Mouse (Mus musculus) G1E (cell line): Measurements from ENCODE around the gene Irs4. TPM values are rescaled to one million over a fixed set of nuclear protein-coding genes. Genes with fewer than 3 reads are reported as not detected.

ENCODE experiments used
- ATAC-seq: 2 replicates; pipeline ENCODE4 v1.8.0; 2016; ENCODE audit warnings: mild to moderate bottlenecking; ENCODE audit not compliant: insufficient number of reproducible peaks, poor library complexity, low FRiP score, severe bottlenecking; ENCODE audit errors: extremely low read depth
- DNase-seq: peaks from one replicate; pipeline ENCODE4 v3.0.0; 2012; ENCODE audit warnings: low spot score
- H3K27me3 ChIP-seq: 2 replicates; pipeline ENCODE4 v1.6.1; 2012; ENCODE audit warnings: mild to moderate bottlenecking, low read length, inconsistent platforms; ENCODE audit not compliant: insufficient read depth
- H3K36me3 ChIP-seq: replicated peaks from 2 replicates; pipeline ENCODE3; 2012; ENCODE audit warnings: mild to moderate bottlenecking, inconsistent platforms
- H3K4me1 ChIP-seq: 2 replicates; pipeline ENCODE4 v1.6.1; 2012; ENCODE audit warnings: low read depth, low read length, inconsistent platforms, mixed read lengths; ENCODE audit not compliant: insufficient read depth
- H3K4me3 ChIP-seq: 2 replicates; pipeline ENCODE4 v1.5.1; 2012; ENCODE audit warnings: low read depth, mild to moderate bottlenecking, inconsistent platforms, low read length, moderate library complexity, mixed read lengths
- H3K9me3 ChIP-seq: replicated peaks from 2 replicates; pipeline ENCODE4 v1.6.1; 2012; ENCODE audit warnings: inconsistent platforms
- CTCF ChIP-seq: IDR thresholded peaks from 2 replicates; pipeline ENCODE4 v1.5.1; 2012; ENCODE audit warnings: low read depth, low read length, inconsistent platforms, mixed read lengths
- GATA1 ChIP-seq: IDR thresholded peaks from 2 replicates; pipeline ENCODE4 v1.6.1; 2012; ENCODE audit warnings: borderline replicate concordance, low read length, inconsistent platforms, mixed read lengths
- GATA2 ChIP-seq: IDR thresholded peaks from 2 replicates; pipeline ENCODE4 v1.6.1; 2012; ENCODE audit warnings: low read depth, low read length, inconsistent platforms, borderline replicate concordance
- POLR2AphosphoS5 ChIP-seq: IDR thresholded peaks from 2 replicates; pipeline ENCODE4 v1.6.1; 2012; ENCODE audit warnings: low read depth, low read length, inconsistent platforms; ENCODE audit not compliant: insufficient replicate concordance
- TAL1 ChIP-seq: conservative IDR thresholded peaks from 2 replicates; pipeline ENCODE4 v1.6.1; 2012; ENCODE audit warnings: low read depth, low read length, inconsistent platforms, mixed read lengths
- polyA plus RNA-seq: library from polyadenylated mRNA; stranded (reverse); fragments of >175 nt; gene quantifications from 2 replicates; pipeline ENCODE4 v1.2.3, GENCODE M21; 2012
- total RNA-seq, 2 experiments: library from RNA; stranded (forward) in 1 of 2; stranded (reverse) in 1 of 2; fragments of 200-1000 nt in 1 of 2; fragments of >200 nt in 1 of 2; fragmentation: Nextera tagmentation in 1 of 2; gene quantifications; 2 replicates each; pipeline ENCODE4 v1.2.3; 2014 to 2017

Gene Irs4
- total RNA-seq (2014; fragmentation: Nextera tagmentation) (not detected in 2 replicates), total RNA-seq (2017) (under 0.01 TPM in 1 of 2 replicates, not detected in the other), polyA plus RNA-seq (not detected in 2 replicates)

DNA sequence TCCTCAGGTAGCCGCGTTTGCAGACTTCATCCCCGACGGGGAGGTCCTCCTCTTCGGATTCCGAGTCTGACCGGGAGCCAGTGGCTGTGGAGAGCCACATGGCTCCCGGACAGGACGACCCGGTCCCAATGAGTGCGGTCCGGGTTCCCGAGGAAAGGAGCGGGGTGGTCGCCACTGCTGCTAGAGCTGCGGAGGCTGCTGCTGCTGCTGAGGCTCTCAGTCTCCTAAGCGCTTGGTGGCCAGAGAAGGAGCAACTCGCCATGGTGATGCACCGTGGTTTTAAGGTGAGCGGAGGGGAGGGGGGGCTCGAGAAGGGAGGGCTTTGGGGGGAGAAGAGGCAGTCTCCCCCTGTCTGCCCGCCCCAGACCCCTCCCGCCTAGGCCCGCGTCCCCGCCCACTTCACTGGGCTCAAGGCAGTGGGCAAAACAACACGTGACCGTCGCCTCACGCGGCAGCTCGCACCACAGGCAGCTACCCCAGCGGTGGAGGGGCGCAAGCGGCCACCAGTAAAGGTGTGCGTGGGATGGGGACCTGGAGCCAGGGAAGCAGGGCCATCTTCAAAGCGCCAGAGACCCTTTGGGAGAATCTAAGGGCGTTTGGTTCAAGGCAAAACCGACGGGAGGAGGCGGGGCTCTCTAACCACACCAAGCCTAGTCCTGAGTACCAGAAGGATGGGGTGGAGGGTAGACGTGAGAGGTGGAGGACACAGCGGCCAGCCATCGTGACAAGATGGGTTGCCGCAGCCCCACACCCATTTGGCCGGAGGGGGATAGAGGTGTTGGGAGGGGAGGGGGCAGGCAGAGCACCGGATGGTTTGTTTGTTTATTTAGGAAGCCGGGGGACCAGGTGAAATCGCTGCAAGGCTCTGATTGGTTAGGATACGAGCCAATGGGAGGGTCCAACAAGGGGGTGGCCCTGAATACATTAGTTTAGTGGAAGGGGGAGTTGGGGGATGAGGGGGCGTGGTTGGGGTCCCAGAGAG lies at the start of gene Irs4:
Gene Irs4 (minus strand): TSS at position 327 of the 982 bp plus-strand sequence.
- H3K4me3 ChIP-seq = no peak within 1 kb of the TSS
- DNase-seq = no peak

DNA sequence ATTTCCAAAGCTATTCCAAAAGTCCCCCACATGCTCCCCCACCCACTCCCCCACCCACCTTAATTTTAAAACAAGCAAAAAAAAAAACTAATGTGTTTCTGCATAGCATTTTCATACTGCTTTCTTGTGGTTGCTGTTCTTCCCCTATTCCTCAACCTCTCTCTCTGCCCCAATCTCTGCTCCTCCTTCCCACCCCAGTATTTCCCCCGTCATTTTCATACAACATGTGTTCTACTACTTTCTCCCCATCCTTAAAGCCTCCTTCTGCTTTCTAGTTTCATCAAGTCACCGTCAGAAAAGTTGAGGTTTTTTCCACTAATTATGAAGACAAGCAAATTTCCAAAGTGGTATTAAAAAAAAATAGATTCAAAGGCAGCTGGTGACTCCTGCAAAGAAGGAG lies 25.3 kb upstream of the Irs4 start:
- DNase-seq (no peak), ATAC-seq (no peak)
- Histone ChIP-seq H3K9me3 (no peaks in the 10 kb centered on the region), H3K36me3 (no peaks in the 10 kb centered on the region), H3K4me3 (no peak overlapping the region), H3K27me3 (no peaks in the 10 kb centered on the region), H3K4me1 (no peaks in the 10 kb centered on the region)
- no peak for TF ChIP-seq CTCF
- TF ChIP-seq GATA2 = no peak

More for the DNA sequence above, at the start of gene Irs4:
- H3K4me1 ChIP-seq = no peaks in the 10 kb centered on the region
- H3K27me3 ChIP-seq = peaks cover 5% of the 10 kb centered on the region; the same call in 1 of the 2 replicates
- H3K36me3 ChIP-seq = no peaks in the 10 kb centered on the region
- no peak for ATAC-seq
- TF ChIP-seq CTCF = no peak
- TF ChIP-seq GATA2 = no peak
- TF ChIP-seq TAL1 = no peak
- H3K9me3 ChIP-seq = no peaks in the 10 kb centered on the region

DNA sequence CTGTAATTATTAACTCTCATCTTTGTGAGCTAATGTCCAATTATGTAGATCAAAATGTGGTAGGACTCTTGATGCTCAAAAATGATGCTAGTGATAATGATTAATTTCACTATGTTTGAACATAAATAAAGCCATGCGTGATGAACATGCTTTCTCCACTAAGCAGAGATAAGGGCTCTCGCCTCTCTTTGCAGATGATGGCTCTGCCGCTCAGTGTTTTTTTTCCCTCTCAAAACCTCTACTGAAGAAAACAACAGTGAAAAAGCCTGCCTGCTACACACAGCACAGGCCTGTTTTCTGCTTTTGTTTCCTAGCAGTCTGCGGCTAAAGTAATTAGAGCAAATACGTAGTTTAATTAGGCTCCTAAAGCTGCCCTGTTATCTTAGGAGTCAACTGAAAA lies 4.5 kb upstream of the Irs4 start:
- ATAC-seq (no peak), DNase-seq (no peak)
- Histone ChIP-seq H3K4me1 (no peaks in the 10 kb centered on the region), H3K4me3 (no peak overlapping the region), H3K36me3 (no peaks in the 10 kb centered on the region), H3K27me3 (no peaks in the 10 kb centered on the region), H3K9me3 (no peaks in the 10 kb centered on the region)
- TF ChIP-seq CTCF = no peak
- no peak for TF ChIP-seq GATA1
- no peak for TF ChIP-seq GATA2
- no peak for TF ChIP-seq TAL1
- no peak for TF ChIP-seq POLR2AphosphoS5

DNA sequence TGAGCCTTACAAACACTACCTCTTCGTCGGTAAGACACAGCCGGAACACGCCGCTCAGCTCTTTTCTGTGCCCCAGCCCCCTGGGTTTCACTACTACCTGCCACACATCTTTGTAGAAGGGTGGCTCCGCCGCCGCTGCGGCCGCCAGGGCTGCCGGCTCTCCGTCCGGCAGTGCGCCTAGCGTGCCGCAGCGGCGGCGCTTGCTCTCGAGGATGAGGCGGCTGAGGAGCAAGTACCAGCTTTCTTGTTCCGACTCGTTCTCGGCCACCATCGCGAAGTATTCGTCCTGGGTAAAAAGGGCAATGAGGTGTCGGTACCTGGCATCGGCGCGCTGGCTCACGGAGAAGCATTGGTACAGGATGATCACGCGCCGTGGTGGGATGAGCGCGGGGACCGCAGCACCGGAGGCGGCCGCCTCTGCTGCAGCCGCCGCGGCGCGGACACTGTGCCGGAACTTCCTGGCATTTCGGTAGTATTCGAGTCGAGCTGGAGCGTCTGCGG lies 622 bp downstream of the Irs4 start:
- Histone ChIP-seq H3K4me3 (no peak overlapping the region), H3K27me3 (peaks cover 5% of the 10 kb centered on the region; the same call in 1 of the 2 replicates), H3K9me3 (no peaks in the 10 kb centered on the region), H3K36me3 (no peaks in the 10 kb centered on the region), H3K4me1 (no peaks in the 10 kb centered on the region)
- ATAC-seq = no peak
- no peak for TF ChIP-seq CTCF
- TF ChIP-seq POLR2AphosphoS5 = no peak
- no peak for TF ChIP-seq GATA2
- no peak for TF ChIP-seq GATA1
- TF ChIP-seq TAL1 = no peak
- no peak for DNase-seq

DNA sequence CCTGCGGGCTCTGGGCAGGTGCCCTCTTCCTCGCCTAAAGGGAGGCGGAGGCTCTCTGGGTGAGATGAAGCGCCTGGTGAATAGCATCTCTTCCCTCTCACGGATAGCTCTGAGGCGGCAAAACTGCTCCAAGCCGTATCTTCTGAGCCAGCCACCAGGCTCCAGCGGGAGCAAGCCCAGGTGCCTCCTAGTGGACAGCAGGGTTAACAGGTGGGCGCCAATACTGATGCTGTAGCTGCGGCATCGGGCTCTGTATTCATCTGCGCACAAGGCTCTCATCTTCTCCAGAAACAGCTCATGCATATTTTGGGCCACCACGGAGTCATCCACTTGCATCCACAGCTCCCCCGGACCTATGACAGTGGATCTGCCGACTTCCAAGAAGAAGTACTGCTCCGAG lies 1.1 kb downstream of the Irs4 start:
- DNase-seq (no peak), ATAC-seq (no peak)
- H3K36me3 ChIP-seq = no peaks in the 10 kb centered on the region
- H3K4me3 ChIP-seq = no peak overlapping the region
- no peak for TF ChIP-seq GATA2
- TF ChIP-seq TAL1 = no peak
- no peak for TF ChIP-seq GATA1
- no peaks in the 10 kb centered on the region for H3K9me3 ChIP-seq
- H3K4me1 ChIP-seq = no peaks in the 10 kb centered on the region
- peaks cover 5% of the 10 kb centered on the region; the same call in 1 of the 2 replicates for H3K27me3 ChIP-seq

DNA sequence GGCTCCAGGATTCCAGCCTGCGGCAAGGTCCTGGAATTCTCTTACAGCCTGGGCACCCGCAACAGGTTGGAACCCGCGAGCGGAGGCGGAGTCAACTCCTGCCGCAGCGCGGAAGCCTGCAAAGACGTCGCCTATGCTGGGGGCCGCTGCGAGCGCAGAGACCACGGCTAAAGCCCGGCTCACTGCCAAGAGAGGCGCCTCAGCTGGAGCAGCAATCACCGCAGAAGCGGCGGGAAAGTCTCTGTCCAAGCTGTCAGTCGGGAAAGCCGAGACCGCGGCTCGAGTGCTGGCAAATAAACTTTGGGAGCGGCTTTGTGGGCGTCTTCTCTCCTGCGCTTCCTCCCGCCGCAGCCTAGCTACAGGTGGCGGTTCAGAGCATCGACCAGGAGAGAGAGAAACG lies 3.3 kb downstream of the Irs4 start:
- no peaks in the 10 kb centered on the region for H3K36me3 ChIP-seq
- no peak for ATAC-seq

More for the DNA sequence above, 3.3 kb downstream of the Irs4 start:
- Histone ChIP-seq H3K9me3 (no peaks in the 10 kb centered on the region), H3K4me1 (no peaks in the 10 kb centered on the region), H3K4me3 (no peak overlapping the region), H3K27me3 (peaks cover 5% of the 10 kb centered on the region; the same call in 1 of the 2 replicates)
- no peak for DNase-seq
- TF ChIP-seq GATA2 = no peak
- no peak for TF ChIP-seq CTCF
- TF ChIP-seq TAL1 = no peak
- TF ChIP-seq GATA1 = no peak
- TF ChIP-seq POLR2AphosphoS5 = no peak

Other genes starting within 250 kb of the Irs4 start
- gene Col4a5, start 249.9 kb downstream of the Irs4 start, total RNA-seq (2014; fragmentation: Nextera tagmentation) = not detected in 2 replicates
- not detected in 2 replicates for gene Col4a5, start 249.9 kb downstream of the Irs4 start, total RNA-seq (2017)
- not detected in 2 replicates for gene Col4a5, start 249.9 kb downstream of the Irs4 start, polyA plus RNA-seq
- not detected in 2 replicates for gene Gm15294, start 150.0 kb upstream of the Irs4 start, total RNA-seq (2014; fragmentation: Nextera tagmentation)
- not detected in 2 replicates for gene Gm15294, start 150.0 kb upstream of the Irs4 start, total RNA-seq (2017)
- gene Gm15294, start 150.0 kb upstream of the Irs4 start, polyA plus RNA-seq = not detected in 2 replicates